Mouse (Mus musculus): ENCODE data around the gene Arg2. TPM values are rescaled to one million over a fixed set of nuclear protein-coding genes. Genes with fewer than 3 reads are reported as not detected.

Arg2 gene
- polyA plus RNA-seq (2012; ENCODE audit: low replicate concordance) = 0.93 and 1.2 TPM in 2 replicates

DNA sequence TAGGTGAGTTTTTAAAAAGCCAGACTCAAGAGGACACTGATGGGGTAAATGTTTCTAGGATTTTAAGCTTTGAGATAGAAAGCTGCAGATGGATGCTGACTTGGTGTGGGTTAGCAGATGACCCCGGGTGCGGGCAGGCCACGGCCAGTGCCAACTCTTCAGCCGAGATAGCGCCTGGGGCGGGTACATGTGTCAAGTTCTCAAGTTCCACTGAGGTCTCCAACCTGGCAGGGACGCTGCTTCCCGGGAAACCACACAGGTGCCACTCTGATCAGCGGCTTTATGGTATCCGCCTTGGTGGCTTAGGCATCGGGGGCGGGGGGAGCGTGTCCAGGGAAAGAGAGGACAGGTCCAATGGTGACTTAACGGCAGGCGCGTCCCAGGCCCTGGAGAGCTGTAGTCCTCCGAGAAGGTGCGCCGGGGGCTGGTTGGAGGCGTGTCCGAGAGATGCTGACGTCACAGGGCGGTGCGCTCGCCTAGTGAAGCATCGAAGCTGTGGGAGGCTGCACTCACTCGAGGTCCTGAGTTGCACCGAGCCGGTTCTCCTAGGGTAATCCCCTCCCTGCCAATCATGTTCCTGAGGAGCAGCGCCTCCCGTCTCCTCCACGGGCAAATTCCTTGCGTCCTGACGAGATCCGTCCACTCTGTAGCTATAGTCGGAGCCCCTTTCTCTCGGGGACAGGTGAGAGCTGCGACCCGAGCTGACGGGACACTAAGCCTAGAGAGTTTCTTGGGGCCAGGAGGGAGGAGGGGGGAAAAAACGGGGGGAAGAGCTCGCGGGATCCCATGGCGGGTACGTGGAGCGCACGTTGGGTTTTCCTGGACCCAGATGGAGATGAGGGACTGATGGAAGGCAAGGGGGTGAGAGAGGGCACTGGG, at the start of gene Arg2:
Arg2 (plus strand) TSS at position 479 of the 879 bp plus-strand sequence.

DNA sequence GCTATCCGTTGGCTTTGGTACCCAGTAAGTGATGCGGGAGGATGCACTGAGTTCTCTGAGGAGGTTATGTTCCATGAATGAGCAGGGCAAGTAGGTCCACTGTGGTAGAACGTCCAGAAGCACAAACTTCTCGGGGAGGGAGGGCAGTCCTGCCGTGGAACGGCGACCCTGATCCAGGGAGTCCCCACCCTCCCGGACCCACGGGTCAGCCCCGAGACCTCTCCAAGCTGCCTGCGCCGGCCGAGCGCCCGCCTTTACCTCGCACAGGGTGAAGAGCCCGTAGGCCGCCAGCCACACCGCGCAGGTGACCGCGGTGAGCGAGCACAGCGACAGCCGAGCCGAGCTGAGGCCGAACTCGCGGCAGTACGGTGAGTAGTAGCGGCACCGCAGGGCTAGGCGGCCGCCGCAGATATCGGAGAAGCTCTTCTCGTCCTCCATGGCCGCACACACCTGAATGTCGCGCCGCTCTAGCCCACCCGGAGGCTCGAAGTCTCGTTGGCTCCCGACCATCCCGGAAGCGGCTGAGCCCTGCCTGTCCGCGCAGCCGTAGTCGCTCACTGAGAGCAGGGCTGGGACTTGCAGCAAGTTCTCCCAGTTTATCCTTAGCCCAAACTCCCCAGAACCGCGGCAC, 41.3 kb upstream of the Arg2 start, which contains the start of gene Pigh:
Pigh (minus strand) TSS at position 470 of the 631 bp plus-strand sequence.

GRCm38 (mm10) chr12:79172019-79172941, 41.7 kb downstream of the Arg2 start, which contains the start of gene Vti1b:
Vti1b (minus strand) TSS chr12:79172667.

DNA sequence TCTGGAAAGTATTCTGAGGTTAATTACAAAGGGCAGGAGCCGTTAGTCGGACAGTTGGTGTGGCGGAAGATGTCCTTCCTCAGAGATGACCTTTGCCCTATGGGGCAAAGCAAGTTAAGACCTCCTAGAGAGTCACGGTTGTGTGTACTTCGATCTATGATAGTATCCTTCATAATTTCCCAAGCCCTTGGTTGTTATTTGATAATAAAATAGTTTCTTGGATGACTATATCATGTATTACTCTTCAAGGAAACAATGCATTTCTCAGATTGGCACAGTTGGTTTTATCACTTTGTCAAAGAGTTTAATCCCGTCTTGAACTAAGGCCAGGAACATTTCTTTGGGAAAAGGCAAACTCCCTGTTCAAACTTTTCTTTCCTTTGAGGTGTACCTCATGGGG, 61.6 kb downstream of the Arg2 start, which contains the start of gene Rdh11:
Rdh11 (minus strand) TSS at position 101 of the 400 bp plus-strand sequence.

Other genes with a start within 250 kb of the Arg2 start
- gene Plek2, start 223.8 kb upstream of the Arg2 start, polyA plus RNA-seq (2012; ENCODE audit: low replicate concordance) = 1.1 TPM in 1 of 2 replicates, not detected in the other
- 42.2 and 44.1 TPM in 2 replicates for gene Tmem229b, start 123.2 kb upstream of the Arg2 start, polyA plus RNA-seq (2012; ENCODE audit: low replicate concordance)
- gene Plekhh1, start 101.6 kb upstream of the Arg2 start, polyA plus RNA-seq (2012; ENCODE audit: low replicate concordance) = 0.16 and 0.18 TPM in 2 replicates
- 6.6 and 11.3 TPM in 2 replicates for gene Pigh, start 41.1 kb upstream of the Arg2 start, polyA plus RNA-seq (2012; ENCODE audit: low replicate concordance)
- 49.4 and 75.2 TPM in 2 replicates for gene Vti1b, start 41.9 kb downstream of the Arg2 start, polyA plus RNA-seq (2012; ENCODE audit: low replicate concordance)
- gene Rdh11, start 61.5 kb downstream of the Arg2 start, polyA plus RNA-seq (2012; ENCODE audit: low replicate concordance) = 0.80 and 1.4 TPM in 2 replicates
- 1.4 and 3.5 TPM in 2 replicates for gene Rdh12, start 78.1 kb downstream of the Arg2 start, polyA plus RNA-seq (2012; ENCODE audit: low replicate concordance)
- gene Zfyve26, start 165.5 kb downstream of the Arg2 start, polyA plus RNA-seq (2012; ENCODE audit: low replicate concordance) = 6.4 and 14.6 TPM in 2 replicates
- 0.08 and 0.10 TPM in 2 replicates for gene Rad51b, start 166.5 kb downstream of the Arg2 start, polyA plus RNA-seq (2012; ENCODE audit: low replicate concordance)

Measured in hematopoietic multipotent progenitor cell, adult 10-12 weeks (in vitro differentiated cells).